Mouse (Mus musculus) forebrain, embryonic 12.5 days (tissue): ENCODE data around the gene Gm49387. TPM values are rescaled to one million over a fixed set of nuclear protein-coding genes. Genes with fewer than 3 reads are reported as not detected.

Experiments
- ATAC-seq: fragments of 200-750 bp; cut with Nextera tagmentation; 2 replicates; pipeline ENCODE4 v1.8.0; 2017; ENCODE audit warnings: moderate TSS enrichment; ENCODE audit not compliant: low FRiP score
- H3K27ac ChIP-seq: fragments of 300-500 bp; sonication (generic); 2 replicates; pipeline ENCODE4 v1.5.1; 2016; ENCODE audit warnings: mild to moderate bottlenecking
- H3K27me3 ChIP-seq: fragments of 300-500 bp; sonication (generic); 2 replicates; pipeline ENCODE4 v1.6.1; 2016; ENCODE audit warnings: mild to moderate bottlenecking
- H3K36me3 ChIP-seq: fragments of 300-500 bp; sonication (generic); replicated peaks from 2 replicates; pipeline ENCODE4 v1.6.1; 2016; ENCODE audit warnings: mild to moderate bottlenecking
- H3K4me1 ChIP-seq: fragments of 300-500 bp; sonication (generic); 2 replicates; pipeline ENCODE4 v1.6.1; 2016
- H3K4me2 ChIP-seq: fragments of 300-500 bp; sonication (generic); 2 replicates; pipeline ENCODE4 v1.6.1; 2016; ENCODE audit warnings: mild to moderate bottlenecking, moderate library complexity
- H3K4me3 ChIP-seq: fragments of 300-500 bp; sonication (generic); replicated peaks from 2 replicates; pipeline ENCODE4 v1.5.1; 2016; ENCODE audit warnings: mild to moderate bottlenecking
- H3K9ac ChIP-seq: fragments of 300-500 bp; sonication (generic); 2 replicates; pipeline ENCODE4 v1.6.1; 2016; ENCODE audit warnings: mild to moderate bottlenecking
- H3K9me3 ChIP-seq: fragments of 300-500 bp; sonication (generic); 2 replicates; pipeline ENCODE4 v1.6.1; 2016
- WGBS: fragments of 180-500 bp; shearing (Covaris S2); methylation state at CpG from one replicate; pipeline ENCODE4 v1.1.7; 2016; 5-methylcytosine and 5-hydroxymethylcytosine counted together
- polyA plus RNA-seq: library from polyadenylated mRNA; unstranded; fragments of >200 nt; fragmentation: Nextera tagmentation; extraction: Ambion mirVana; gene quantifications from 2 replicates; pipeline ENCODE4 v1.2.1, GENCODE M21; 2016

Gm49387 gene
- polyA plus RNA-seq, 1 experiment from 2014 or later: 1.1 TPM

DNA sequence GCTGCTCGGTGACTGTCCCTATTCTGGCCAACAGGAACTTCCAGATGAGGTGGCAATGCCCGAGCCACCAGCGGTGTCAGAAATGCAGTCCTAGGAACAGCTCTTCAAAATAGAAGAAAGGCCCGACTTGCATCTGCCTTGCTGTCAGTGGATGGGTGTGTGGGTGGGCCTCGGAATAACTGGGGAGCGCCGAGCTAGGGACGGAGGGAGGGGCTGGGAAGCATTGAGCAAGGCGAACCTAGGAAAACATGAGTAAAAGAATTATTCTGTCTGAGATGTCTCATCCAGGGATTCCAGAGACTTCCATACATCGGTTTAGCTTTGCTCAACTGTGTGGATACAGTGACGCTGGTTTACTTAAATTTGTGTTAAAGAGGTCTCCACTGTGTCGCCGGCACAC is 27.6 kb upstream of the Gm49387 start:
- Histone ChIP-seq H3K36me3 (0 out of 2 replicates have a peak, but pooled peaks cover 8% of the 10 kb centered on the region), H3K4me3 (no peak overlapping the region), H3K27ac (0 out of 2 replicates have a peak overlapping the region, but pooled peaks have one; percentile 46), H3K4me2 (no peak overlapping the region), H3K9me3 (no peaks in the 10 kb centered on the region), H3K27me3 (no peaks in the 10 kb centered on the region), H3K4me1 (peaks cover 41% of the 10 kb centered on the region), H3K9ac (no peak overlapping the region)
- no peak for ATAC-seq
- WGBS: 88% methylated on average over 13 of the region's 13 CpGs

GRCm38 (mm10) chr14:31667741-31668140 is 27.1 kb upstream of the Gm49387 start:
- WGBS: 90% methylated on average over 6 of the region's 6 CpGs

DNA sequence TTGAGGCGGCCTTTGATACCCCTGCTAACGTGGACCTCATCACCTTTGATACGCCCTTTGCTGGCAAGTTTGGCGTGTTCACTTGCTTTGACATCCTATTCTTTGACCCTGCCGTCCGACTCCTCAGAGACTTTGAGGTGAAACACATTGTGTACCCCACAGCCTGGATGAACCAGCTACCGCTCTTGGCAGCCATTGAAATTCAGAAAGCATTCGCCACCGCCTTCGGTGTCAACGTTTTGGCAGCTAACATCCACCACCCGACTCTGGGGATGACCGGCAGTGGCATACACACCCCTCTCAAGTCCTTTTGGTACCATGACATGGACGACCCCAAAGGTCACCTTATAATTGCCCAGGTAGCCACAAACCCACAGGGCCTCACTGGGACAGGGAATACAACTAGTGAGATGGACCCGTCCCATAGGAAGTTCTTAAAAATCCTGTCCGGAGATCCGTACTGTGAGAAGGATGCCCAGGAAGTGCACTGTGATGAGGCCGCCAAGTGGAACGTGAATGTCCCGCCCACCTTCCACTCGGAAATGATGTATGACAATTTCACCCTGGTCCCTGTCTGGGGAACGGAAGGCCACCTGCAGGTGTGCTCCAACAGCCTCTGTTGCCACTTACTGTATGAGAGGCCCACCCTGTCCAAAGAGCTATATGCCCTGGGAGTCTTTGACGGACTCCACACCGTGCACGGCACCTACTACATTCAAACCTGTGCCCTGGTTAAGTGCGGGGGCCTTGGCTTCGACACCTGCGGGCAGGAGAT is 26.4 kb upstream of the Gm49387 start:
- Histone ChIP-seq H3K27ac (no peak overlapping the region), H3K27me3 (no peaks in the 10 kb centered on the region), H3K9me3 (no peaks in the 10 kb centered on the region), H3K9ac (no peak overlapping the region), H3K36me3 (0 out of 2 replicates have a peak, but pooled peaks cover 8% of the 10 kb centered on the region), H3K4me2 (no peak overlapping the region), H3K4me1 (peaks cover 53% of the 10 kb centered on the region), H3K4me3 (no peak overlapping the region)
- 95% methylated on average over 28 of the region's 28 CpGs for WGBS
- no peak for ATAC-seq

More at GRCm38 (mm10) chr14:31667741-31668140, 27.1 kb upstream of the Gm49387 start:
- H3K9me3 ChIP-seq: no peaks in the 10 kb centered on the region
- no peaks in the 10 kb centered on the region for H3K27me3 ChIP-seq
- no peak overlapping the region for H3K27ac ChIP-seq
- ATAC-seq: no peak
- H3K4me3 ChIP-seq: no peak overlapping the region
- peaks cover 47% of the 10 kb centered on the region for H3K4me1 ChIP-seq
- no peak overlapping the region for H3K4me2 ChIP-seq
- 0 out of 2 replicates have a peak, but pooled peaks cover 8% of the 10 kb centered on the region for H3K36me3 ChIP-seq
- H3K9ac ChIP-seq: no peak overlapping the region

DNA sequence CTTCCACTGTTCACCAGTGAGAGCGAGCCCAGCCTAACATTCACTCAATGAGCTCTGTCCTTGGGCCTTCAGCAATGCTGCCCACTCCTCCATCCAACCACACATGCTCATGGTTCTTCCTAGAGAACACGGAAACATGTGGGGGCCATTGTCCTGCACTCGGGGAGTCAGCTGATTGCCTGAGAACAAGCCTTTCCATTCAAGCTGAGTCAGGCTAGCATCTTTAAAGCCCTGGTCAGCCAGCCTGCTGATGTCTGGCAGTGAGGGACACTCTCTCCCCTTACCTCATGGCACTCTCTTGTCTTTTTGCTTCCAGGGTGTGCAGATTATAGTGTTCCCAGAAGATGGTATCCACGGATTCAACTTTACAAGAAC is 24.9 kb upstream of the Gm49387 start:
- H3K4me1 ChIP-seq: peaks cover 58% of the 10 kb centered on the region
- 0 out of 2 replicates have a peak, but pooled peaks cover 8% of the 10 kb centered on the region for H3K36me3 ChIP-seq
- H3K27me3 ChIP-seq: no peaks in the 10 kb centered on the region
- no peak overlapping the region for H3K4me3 ChIP-seq
- no peak overlapping the region for H3K27ac ChIP-seq
- no peaks in the 10 kb centered on the region for H3K9me3 ChIP-seq
- 85% methylated on average over 4 of the region's 4 CpGs for WGBS
- no peak overlapping the region for H3K9ac ChIP-seq
- no peak for ATAC-seq
- no peak overlapping the region for H3K4me2 ChIP-seq

- 74% methylated on average over 12 of the region's 12 CpGs for WGBS
- Histone ChIP-seq H3K4me1 (peaks cover 58% of the 10 kb centered on the region), H3K9ac (no peak overlapping the region), H3K27ac (peak overlapping the region; percentile 36; the same call in 1 of the 2 replicates), H3K36me3 (0 out of 2 replicates have a peak, but pooled peaks cover 8% of the 10 kb centered on the region), H3K9me3 (no peaks in the 10 kb centered on the region), H3K4me2 (no peak overlapping the region), H3K4me3 (no peak overlapping the region), H3K27me3 (no peaks in the 10 kb centered on the region)
- no peak for ATAC-seq
Observed at GRCm38 (mm10) chr14:31664903-31665565, 24.4 kb upstream of the Gm49387 start.

DNA sequence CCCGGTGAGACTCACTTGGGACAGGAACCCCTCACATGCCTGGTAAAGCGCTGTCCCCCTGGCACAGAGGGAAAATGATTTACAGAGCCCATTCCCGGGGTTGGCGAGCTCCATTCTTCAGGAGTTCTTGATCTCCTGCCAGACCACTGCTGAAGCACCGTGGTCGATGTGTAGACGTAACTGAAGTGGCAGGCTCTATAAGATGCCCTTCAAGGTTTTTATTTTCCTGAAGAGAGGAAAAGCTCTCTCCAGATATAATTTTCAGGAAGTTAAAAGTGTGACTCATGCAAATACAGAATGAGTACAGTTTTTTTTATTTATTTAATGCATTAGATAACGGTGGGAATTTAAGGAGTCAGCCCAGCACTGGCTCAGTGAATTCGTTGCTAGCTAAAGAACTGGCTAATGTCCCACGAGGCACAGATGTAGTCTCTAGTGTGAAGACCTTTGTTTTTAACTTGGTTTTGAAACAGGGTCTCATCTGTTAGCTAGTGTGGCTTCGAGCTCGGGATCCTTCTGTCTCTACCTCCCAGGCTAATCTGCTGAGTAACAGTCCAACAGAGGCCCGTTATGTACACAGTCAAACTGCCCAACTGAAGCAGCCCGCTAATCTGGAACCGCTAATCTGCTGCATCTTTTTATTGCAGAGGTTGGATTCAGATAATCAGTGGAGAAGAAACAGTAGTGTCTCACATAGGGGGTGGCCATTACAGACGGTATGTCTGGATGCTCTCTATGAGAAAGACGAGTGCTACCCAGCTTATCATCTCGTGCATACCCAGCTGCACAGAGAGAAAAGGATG is 23.6 kb upstream of the Gm49387 start:
- Histone ChIP-seq H3K4me2 (no peak overlapping the region), H3K27ac (peak overlapping the region; percentile 98), H3K9me3 (no peaks in the 10 kb centered on the region), H3K4me1 (peaks cover 58% of the 10 kb centered on the region), H3K36me3 (0 out of 2 replicates have a peak, but pooled peaks cover 8% of the 10 kb centered on the region), H3K4me3 (no peak overlapping the region), H3K27me3 (no peaks in the 10 kb centered on the region), H3K9ac (no peak overlapping the region)
- ATAC-seq: no peak
- WGBS: 76% methylated on average over 18 of the region's 18 CpGs

GRCm38 (mm10) chr14:31663376-31664099 is 22.9 kb upstream of the Gm49387 start:
- 92% methylated on average over 13 of the region's 13 CpGs for WGBS
- Histone ChIP-seq H3K27ac (peak overlapping the region; percentile 98), H3K36me3 (0 out of 2 replicates have a peak, but pooled peaks cover 8% of the 10 kb centered on the region), H3K27me3 (no peaks in the 10 kb centered on the region), H3K9me3 (no peaks in the 10 kb centered on the region), H3K4me2 (no peak overlapping the region), H3K4me1 (peaks cover 53% of the 10 kb centered on the region), H3K9ac (no peak overlapping the region), H3K4me3 (no peak overlapping the region)
- no peak for ATAC-seq

DNA sequence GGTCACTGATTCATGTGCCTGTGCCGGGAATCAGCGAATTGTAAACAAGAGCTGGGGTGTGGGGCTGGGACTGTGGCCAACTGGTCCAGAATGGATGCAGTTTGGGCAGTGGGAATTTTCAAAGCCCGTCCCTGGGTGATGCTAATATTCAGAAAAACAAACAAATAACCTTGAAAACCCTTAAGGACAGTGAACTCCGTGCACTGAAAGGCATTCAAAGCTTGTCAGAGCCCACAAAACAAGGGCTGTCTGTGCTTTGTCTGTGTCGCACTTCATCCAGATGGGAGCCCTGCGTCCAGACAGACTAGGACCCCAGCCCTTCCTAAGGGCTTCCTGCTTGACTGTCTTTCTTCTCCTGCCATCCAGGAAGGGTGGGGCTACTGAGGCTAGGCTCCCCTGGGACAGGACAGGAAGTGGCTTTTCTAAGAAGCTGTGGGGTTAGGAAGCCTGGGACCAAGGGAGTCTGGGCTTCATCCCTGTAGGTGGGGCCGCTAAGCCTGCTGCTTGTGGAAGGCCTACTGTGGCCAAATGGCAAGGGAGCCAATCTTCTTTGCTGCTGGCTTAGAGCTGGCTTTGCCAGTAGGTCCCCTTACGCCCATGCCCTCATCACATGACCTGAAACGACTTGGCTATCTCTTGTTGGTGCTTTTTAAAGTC is 22.0 kb upstream of the Gm49387 start:
- Histone ChIP-seq H3K27ac (peak overlapping the region; percentile 98), H3K9ac (peak overlapping the region; percentile 62), H3K4me1 (peaks cover 53% of the 10 kb centered on the region), H3K36me3 (0 out of 2 replicates have a peak, but pooled peaks cover 8% of the 10 kb centered on the region), H3K4me3 (peak overlapping the region; percentile 39), H3K27me3 (no peaks in the 10 kb centered on the region), H3K4me2 (peak overlapping the region; percentile 65), H3K9me3 (no peaks in the 10 kb centered on the region)
- peak; percentile 45 for ATAC-seq
- WGBS: 28% methylated on average over 9 of the region's 9 CpGs

GRCm38 (mm10) chr14:31661671-31662554 is 21.2 kb upstream of the Gm49387 start:
- no peaks in the 10 kb centered on the region for H3K9me3 ChIP-seq

DNA sequence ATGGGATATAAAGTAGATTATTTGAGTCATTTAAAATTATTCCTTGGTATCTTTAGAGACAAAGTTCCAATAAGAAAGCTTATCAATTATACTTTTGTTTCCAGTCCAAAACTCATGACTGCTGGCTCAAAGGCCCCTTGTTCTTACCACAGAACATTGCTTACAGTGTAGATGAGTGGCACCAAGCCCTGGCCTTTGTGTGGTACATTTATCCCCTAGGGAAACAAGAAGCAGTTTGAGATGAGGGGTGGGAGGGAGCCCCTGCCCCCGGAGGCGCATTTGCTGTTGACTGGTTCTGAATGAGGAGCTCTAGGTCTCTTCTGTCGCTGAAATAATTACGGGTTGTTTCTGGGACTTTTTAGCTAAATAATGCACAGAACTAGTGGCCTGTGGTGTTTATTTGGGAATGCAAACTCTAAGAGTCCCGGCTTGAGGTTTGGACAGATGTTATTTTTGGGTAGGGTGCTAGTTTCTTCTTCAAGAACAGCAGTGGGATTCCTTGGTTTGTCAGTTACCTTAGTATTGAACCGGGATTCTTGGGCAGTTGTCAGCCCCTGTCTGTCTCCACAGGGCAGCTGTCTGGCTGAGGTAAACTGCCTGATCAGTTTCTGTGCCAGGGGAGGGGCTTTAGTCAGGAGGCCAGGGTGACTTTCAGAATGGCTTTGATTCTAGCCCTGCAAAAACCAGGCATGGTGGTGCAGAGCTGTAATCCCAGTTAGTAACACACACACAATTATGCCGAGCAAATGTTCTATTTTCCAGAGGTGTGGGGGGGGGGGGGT is 19.8 kb upstream of the Gm49387 start:
- peaks cover 56% of the 10 kb centered on the region for H3K4me1 ChIP-seq
- H3K4me3 ChIP-seq: no peak overlapping the region
- H3K4me2 ChIP-seq: peak overlapping the region; percentile 2; the same call in 1 of the 2 replicates
- 46% methylated on average over 7 of the region's 7 CpGs for WGBS
- H3K36me3 ChIP-seq: no peaks in the 10 kb centered on the region
- peak overlapping the region; percentile 98 for H3K27ac ChIP-seq
- no peaks in the 10 kb centered on the region for H3K27me3 ChIP-seq
- H3K9ac ChIP-seq: no peak overlapping the region
- ATAC-seq: no peak
- H3K9me3 ChIP-seq: no peaks in the 10 kb centered on the region

More at GRCm38 (mm10) chr14:31661671-31662554, 21.2 kb upstream of the Gm49387 start:
- H3K27me3 ChIP-seq: no peaks in the 10 kb centered on the region
- 0 out of 2 replicates have a peak, but pooled peaks cover under 1% of the 10 kb centered on the region for H3K36me3 ChIP-seq
- peak overlapping the region; percentile 65 for H3K4me2 ChIP-seq
- ATAC-seq: peak; percentile 90
- H3K9ac ChIP-seq: peak overlapping the region; percentile 62
- peak overlapping the region; percentile 39 for H3K4me3 ChIP-seq
- H3K27ac ChIP-seq: peak overlapping the region; percentile 98
- WGBS: 6% methylated on average over 44 of the region's 44 CpGs
- H3K4me1 ChIP-seq: peaks cover 56% of the 10 kb centered on the region
